Mouse (Mus musculus): ENCODE data around the gene Ntn1. TPM values are rescaled to one million over a fixed set of nuclear protein-coding genes. Genes with fewer than 3 reads are reported as not detected.

Gene Ntn1
- polyA plus RNA-seq, 1 experiment from 2014 or later, result 11.5 TPM

GRCm38 (mm10) chr11:68188695-68189201 lies 211.9 kb downstream of the Ntn1 start:
- no peaks in the 10 kb centered on the region for H3K27me3 ChIP-seq (ENCODE audit: control insufficient read depth, insufficient read depth, low read length)
- 61% methylated on average over 12 of the region's 12 CpGs for WGBS
- peak overlapping the region; percentile 67 to 75 for H3K27ac ChIP-seq (replicated peaks in 1 of 2; ENCODE audit: control insufficient read depth in 1 of 2, insufficient read depth in 1 of 2, low read depth in 2 of 2, low read length in 2 of 2)
- ATAC-seq (ENCODE audit: insufficient number of reproducible peaks, insufficient read depth, low FRiP score, low read depth), result peak; percentile 55; the same call in 1 of the 2 replicates
- H3K9me3 ChIP-seq (ENCODE audit: control insufficient read depth, low read length), result no peaks in the 10 kb centered on the region
- H3K4me2 ChIP-seq (ENCODE audit: low read length), result no peak overlapping the region
- peaks cover 14 to 15% of the 10 kb centered on the region in 2 experiments for H3K4me1 ChIP-seq (ENCODE audit: control insufficient read depth in 2 of 2, insufficient read depth in 2 of 2, low read length in 2 of 2)
- H3K36me3 ChIP-seq (ENCODE audit: control insufficient read depth, insufficient read depth, low read length), result no peaks in the 10 kb centered on the region
- H3K9ac ChIP-seq (ENCODE audit: low read length), result no peak overlapping the region
- H3K4me3 ChIP-seq (ENCODE audit: control insufficient read depth in 1 of 2, insufficient read depth in 1 of 2, low read depth in 1 of 2, low read length in 2 of 2), result no peak overlapping the region

GRCm38 (mm10) chr11:68187242-68187641 lies 213.4 kb downstream of the Ntn1 start:
- Histone ChIP-seq H3K27me3 (ENCODE audit: control insufficient read depth, insufficient read depth, low read length) (no peaks in the 10 kb centered on the region), H3K4me2 (ENCODE audit: low read length) (no peak overlapping the region), H3K4me1 (ENCODE audit: control insufficient read depth in 2 of 2, insufficient read depth in 2 of 2, low read length in 2 of 2) (peaks cover 8 to 11% of the 10 kb centered on the region in 2 experiments), H3K9ac (ENCODE audit: low read length) (no peak overlapping the region), H3K9me3 (ENCODE audit: control insufficient read depth, low read length) (no peaks in the 10 kb centered on the region), H3K27ac (replicated peaks in 1 of 2; ENCODE audit: control insufficient read depth in 1 of 2, insufficient read depth in 1 of 2, low read depth in 2 of 2, low read length in 2 of 2) (no peak overlapping the region), H3K4me3 (ENCODE audit: control insufficient read depth in 1 of 2, insufficient read depth in 1 of 2, low read depth in 1 of 2, low read length in 2 of 2) (no peak overlapping the region), H3K36me3 (ENCODE audit: control insufficient read depth, insufficient read depth, low read length) (no peaks in the 10 kb centered on the region)
- no peak for ATAC-seq (ENCODE audit: insufficient number of reproducible peaks, insufficient read depth, low FRiP score, low read depth)
- WGBS, result 81% methylated on average over 8 of the region's 8 CpGs

- Histone ChIP-seq H3K4me3 (ENCODE audit: control insufficient read depth in 1 of 2, insufficient read depth in 1 of 2, low read depth in 1 of 2, low read length in 2 of 2) (no peak overlapping the region), H3K36me3 (ENCODE audit: control insufficient read depth, insufficient read depth, low read length) (no peaks in the 10 kb centered on the region), H3K27me3 (ENCODE audit: control insufficient read depth, insufficient read depth, low read length) (no peaks in the 10 kb centered on the region), H3K4me1 (ENCODE audit: control insufficient read depth in 2 of 2, insufficient read depth in 2 of 2, low read length in 2 of 2) (peaks cover 8 to 11% of the 10 kb centered on the region in 2 experiments), H3K9ac (ENCODE audit: low read length) (no peak overlapping the region), H3K4me2 (ENCODE audit: low read length) (no peak overlapping the region), H3K27ac (replicated peaks in 1 of 2; ENCODE audit: control insufficient read depth in 1 of 2, insufficient read depth in 1 of 2, low read depth in 2 of 2, low read length in 2 of 2) (no peak overlapping the region), H3K9me3 (ENCODE audit: control insufficient read depth, low read length) (no peaks in the 10 kb centered on the region)
- 88% methylated on average over 3 of the region's 3 CpGs for WGBS
- ATAC-seq (ENCODE audit: insufficient number of reproducible peaks, insufficient read depth, low FRiP score, low read depth), result no peak
These were observed 215.0 kb downstream of the Ntn1 start for GRCm38 (mm10) chr11:68185647-68186046.

- H3K27ac ChIP-seq (replicated peaks in 1 of 2; ENCODE audit: control insufficient read depth in 1 of 2, insufficient read depth in 1 of 2, low read depth in 2 of 2, low read length in 2 of 2), result no peak overlapping the region
- H3K4me3 ChIP-seq (ENCODE audit: control insufficient read depth in 1 of 2, insufficient read depth in 1 of 2, low read depth in 1 of 2, low read length in 2 of 2), result no peak overlapping the region
- H3K4me2 ChIP-seq (ENCODE audit: low read length), result no peak overlapping the region
- no peak for ATAC-seq (ENCODE audit: insufficient number of reproducible peaks, insufficient read depth, low FRiP score, low read depth)
- H3K9ac ChIP-seq (ENCODE audit: low read length), result no peak overlapping the region
- no peaks in the 10 kb centered on the region for H3K36me3 ChIP-seq (ENCODE audit: control insufficient read depth, insufficient read depth, low read length)
- H3K9me3 ChIP-seq (ENCODE audit: control insufficient read depth, low read length), result no peaks in the 10 kb centered on the region
- H3K27me3 ChIP-seq (ENCODE audit: control insufficient read depth, insufficient read depth, low read length), result no peaks in the 10 kb centered on the region
- 74% methylated on average over 7 of the region's 7 CpGs for WGBS
- peaks cover 4 to 12% of the 10 kb centered on the region in 2 experiments for H3K4me1 ChIP-seq (ENCODE audit: control insufficient read depth in 2 of 2, insufficient read depth in 2 of 2, low read length in 2 of 2)
These were observed 223.2 kb downstream of the Ntn1 start for GRCm38 (mm10) chr11:68177415-68177814.

- H3K4me3 ChIP-seq (ENCODE audit: control insufficient read depth in 1 of 2, insufficient read depth in 1 of 2, low read depth in 1 of 2, low read length in 2 of 2), result no peak overlapping the region
- H3K4me1 ChIP-seq (ENCODE audit: control insufficient read depth in 2 of 2, insufficient read depth in 2 of 2, low read length in 2 of 2), result peaks cover 9 to 17% of the 10 kb centered on the region in 2 experiments
- 44% methylated on average over 4 of the region's 4 CpGs for WGBS
- no peak overlapping the region for H3K9ac ChIP-seq (ENCODE audit: low read length)
- no peak overlapping the region for H3K4me2 ChIP-seq (ENCODE audit: low read length)
- H3K27ac ChIP-seq (replicated peaks in 1 of 2; ENCODE audit: control insufficient read depth in 1 of 2, insufficient read depth in 1 of 2, low read depth in 2 of 2, low read length in 2 of 2), result no peak overlapping the region
- H3K9me3 ChIP-seq (ENCODE audit: control insufficient read depth, low read length), result no peaks in the 10 kb centered on the region
- no peaks in the 10 kb centered on the region for H3K27me3 ChIP-seq (ENCODE audit: control insufficient read depth, insufficient read depth, low read length)
- H3K36me3 ChIP-seq (ENCODE audit: control insufficient read depth, insufficient read depth, low read length), result no peaks in the 10 kb centered on the region
- no peak for ATAC-seq (ENCODE audit: insufficient number of reproducible peaks, insufficient read depth, low FRiP score, low read depth)
These were observed 224.1 kb downstream of the Ntn1 start for GRCm38 (mm10) chr11:68176550-68176949.

- H3K4me3 ChIP-seq (ENCODE audit: control insufficient read depth in 1 of 2, insufficient read depth in 1 of 2, low read depth in 1 of 2, low read length in 2 of 2), result no peak overlapping the region
- WGBS, result 43% methylated on average over 4 of the region's 4 CpGs
- no peaks in the 10 kb centered on the region for H3K9me3 ChIP-seq (ENCODE audit: control insufficient read depth, low read length)
- H3K4me1 ChIP-seq (ENCODE audit: control insufficient read depth in 2 of 2, insufficient read depth in 2 of 2, low read length in 2 of 2), result peaks cover 7 to 17% of the 10 kb centered on the region in 2 experiments
- H3K36me3 ChIP-seq (ENCODE audit: control insufficient read depth, insufficient read depth, low read length), result no peaks in the 10 kb centered on the region
- no peak overlapping the region for H3K9ac ChIP-seq (ENCODE audit: low read length)
- no peak overlapping the region for H3K4me2 ChIP-seq (ENCODE audit: low read length)
- H3K27ac ChIP-seq (replicated peaks in 1 of 2; ENCODE audit: control insufficient read depth in 1 of 2, insufficient read depth in 1 of 2, low read depth in 2 of 2, low read length in 2 of 2), result 0 out of 4 replicates have a peak overlapping the region, but pooled peaks of 1 of the 2 experiments have one; percentile 7
- no peaks in the 10 kb centered on the region for H3K27me3 ChIP-seq (ENCODE audit: control insufficient read depth, insufficient read depth, low read length)
- no peak for ATAC-seq (ENCODE audit: insufficient number of reproducible peaks, insufficient read depth, low FRiP score, low read depth)
These were observed 228.0 kb downstream of the Ntn1 start for GRCm38 (mm10) chr11:68172648-68173045.

- Histone ChIP-seq H3K27me3 (ENCODE audit: control insufficient read depth, insufficient read depth, low read length) (no peaks in the 10 kb centered on the region), H3K9me3 (ENCODE audit: control insufficient read depth, low read length) (no peaks in the 10 kb centered on the region), H3K4me3 (ENCODE audit: control insufficient read depth in 1 of 2, insufficient read depth in 1 of 2, low read depth in 1 of 2, low read length in 2 of 2) (no peak overlapping the region), H3K4me2 (ENCODE audit: low read length) (no peak overlapping the region), H3K9ac (ENCODE audit: low read length) (no peak overlapping the region), H3K4me1 (ENCODE audit: control insufficient read depth in 2 of 2, insufficient read depth in 2 of 2, low read length in 2 of 2) (peaks cover 7 to 17% of the 10 kb centered on the region in 2 experiments), H3K36me3 (ENCODE audit: control insufficient read depth, insufficient read depth, low read length) (no peaks in the 10 kb centered on the region), H3K27ac (replicated peaks in 1 of 2; ENCODE audit: control insufficient read depth in 1 of 2, insufficient read depth in 1 of 2, low read depth in 2 of 2, low read length in 2 of 2) (0 out of 4 replicates have a peak overlapping the region, but pooled peaks of 1 of the 2 experiments have one; percentile 7)
- 84% methylated on average over 7 of the region's 7 CpGs for WGBS
- ATAC-seq (ENCODE audit: insufficient number of reproducible peaks, insufficient read depth, low FRiP score, low read depth), result no peak
These were observed 228.5 kb downstream of the Ntn1 start for GRCm38 (mm10) chr11:68171973-68172647.
